Mouse (Mus musculus) right cerebral cortex, postnatal 14 days (tissue): ENCODE data around the gene Eef2k.
"Not testable (repeated sequence)": the region's sequence is repeated elsewhere in the genome, so short reads cannot be mapped to it uniquely, and the experiment has no call there.

Source experiments
- DNase-seq: peaks from one replicate; pipeline ENCODE4 v3.0.0; 2022

The Eef2k gene

DNA sequence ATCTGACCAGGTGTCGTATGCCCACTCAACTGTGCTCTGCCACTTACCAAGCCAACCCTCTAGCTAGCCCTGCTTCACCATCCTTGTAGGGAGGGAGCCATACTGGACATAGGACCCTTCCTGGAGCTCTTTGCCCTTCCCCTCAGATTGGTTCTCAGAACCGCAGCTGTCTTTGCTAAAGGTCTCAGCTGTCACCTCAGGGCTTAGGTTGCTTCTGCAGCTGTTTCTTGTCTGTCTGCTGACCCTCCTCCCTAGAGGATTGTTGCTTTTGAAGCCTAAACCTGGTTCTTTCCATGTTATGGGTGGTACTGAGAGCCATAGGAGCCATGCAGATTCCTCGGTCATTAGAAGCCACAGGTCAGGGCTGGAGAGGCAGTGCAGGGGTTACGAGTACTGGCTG, 40.0 kb downstream of the Eef2k start:
- no peak for DNase-seq

DNA sequence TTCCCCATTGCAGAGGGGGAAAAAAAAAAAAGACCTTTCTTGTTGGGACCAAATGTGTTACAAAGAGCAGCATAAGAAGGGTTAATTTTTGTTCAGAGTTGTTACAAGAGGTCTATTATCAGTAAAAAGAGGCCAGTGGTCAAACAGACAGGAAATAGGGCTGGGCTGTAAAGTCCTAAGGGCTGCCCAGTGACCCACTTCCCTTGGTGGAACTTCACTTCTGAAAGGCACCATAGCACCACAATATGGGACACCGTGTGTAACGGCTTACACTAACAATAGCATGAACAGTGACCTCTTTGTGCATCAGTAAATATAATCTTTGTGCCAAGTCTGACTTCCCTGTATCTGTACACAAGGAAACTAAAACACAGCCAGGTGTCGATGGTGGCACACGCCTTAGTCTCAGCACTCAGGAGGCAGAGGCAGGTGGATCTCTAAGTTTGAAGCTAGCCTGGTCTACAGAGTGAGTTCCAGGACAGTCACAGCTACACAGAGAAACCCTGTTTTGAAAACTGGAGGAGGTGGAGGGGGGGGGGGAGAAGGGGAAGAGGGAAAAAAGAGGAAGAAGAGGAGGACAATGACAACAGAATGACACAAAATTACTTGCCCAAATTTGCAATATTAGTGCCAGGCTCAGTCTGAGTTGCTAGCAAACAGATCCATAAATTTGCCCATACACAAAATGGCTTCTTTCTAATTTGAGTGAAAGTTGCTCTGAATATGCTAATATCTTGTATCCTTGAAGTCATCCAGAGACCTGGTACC, 41.1 kb downstream of the Eef2k start:
- DNase-seq: no peak

DNA sequence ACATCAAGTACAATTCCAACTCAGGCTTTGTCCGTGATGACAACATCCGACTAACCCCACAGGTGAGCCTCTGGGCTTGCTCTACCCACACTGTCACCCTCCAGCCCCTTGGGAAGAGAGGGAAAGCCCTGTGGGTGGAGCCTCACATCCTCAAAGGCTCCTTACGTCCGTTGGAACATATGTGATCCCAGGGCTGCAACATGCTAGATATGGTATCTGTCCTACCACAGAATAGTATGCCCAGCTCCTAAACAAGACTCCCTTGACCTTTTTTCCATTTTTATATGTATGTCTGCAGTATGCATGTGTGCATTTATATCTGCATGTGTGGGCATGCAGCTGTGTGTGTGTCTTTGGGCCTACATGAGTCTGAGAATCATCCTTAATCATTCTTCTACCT, 42.1 kb downstream of the Eef2k start:
- DNase-seq: no peak

DNA sequence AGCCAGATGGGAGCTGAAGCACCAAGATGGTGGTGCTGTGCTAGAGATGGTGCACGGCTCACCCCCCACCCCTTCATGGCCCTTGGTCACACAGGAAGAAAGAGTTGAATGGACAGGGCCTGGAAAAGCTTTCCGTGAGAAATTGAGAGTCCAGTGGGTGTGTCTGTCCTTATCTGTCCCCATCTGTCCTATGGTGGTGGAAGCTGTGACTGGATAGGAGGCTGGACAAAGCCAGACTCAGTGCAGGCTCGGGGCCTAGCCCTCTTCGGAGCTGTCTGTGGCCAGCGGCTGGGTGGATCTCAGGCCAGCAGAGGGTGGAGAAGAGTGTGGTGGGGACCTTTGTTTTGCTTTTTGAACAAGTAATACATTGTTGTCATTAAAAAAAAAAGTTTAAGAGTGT, 50.5 kb downstream of the Eef2k start:
- no peak for DNase-seq

DNA sequence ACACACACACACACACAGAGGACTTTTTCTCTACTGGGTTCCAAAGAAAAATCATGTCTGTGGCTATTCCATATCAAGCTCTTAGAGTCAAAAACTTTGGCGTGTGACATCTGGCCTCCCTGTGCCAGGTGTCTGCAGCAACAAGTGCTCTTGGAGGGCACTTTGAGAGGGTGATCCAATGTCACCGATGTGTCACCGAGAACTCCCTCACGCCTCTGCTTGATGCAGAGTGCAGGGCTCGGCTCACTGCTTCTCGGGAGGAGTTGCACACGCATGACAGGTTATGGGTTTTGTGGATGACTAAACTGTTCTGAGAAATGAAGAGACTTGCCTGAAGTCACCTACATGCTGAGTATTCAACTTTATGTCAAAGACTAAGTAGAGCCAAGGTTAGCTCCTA, 54.4 kb downstream of the Eef2k start:
- DNase-seq: no peak

DNA sequence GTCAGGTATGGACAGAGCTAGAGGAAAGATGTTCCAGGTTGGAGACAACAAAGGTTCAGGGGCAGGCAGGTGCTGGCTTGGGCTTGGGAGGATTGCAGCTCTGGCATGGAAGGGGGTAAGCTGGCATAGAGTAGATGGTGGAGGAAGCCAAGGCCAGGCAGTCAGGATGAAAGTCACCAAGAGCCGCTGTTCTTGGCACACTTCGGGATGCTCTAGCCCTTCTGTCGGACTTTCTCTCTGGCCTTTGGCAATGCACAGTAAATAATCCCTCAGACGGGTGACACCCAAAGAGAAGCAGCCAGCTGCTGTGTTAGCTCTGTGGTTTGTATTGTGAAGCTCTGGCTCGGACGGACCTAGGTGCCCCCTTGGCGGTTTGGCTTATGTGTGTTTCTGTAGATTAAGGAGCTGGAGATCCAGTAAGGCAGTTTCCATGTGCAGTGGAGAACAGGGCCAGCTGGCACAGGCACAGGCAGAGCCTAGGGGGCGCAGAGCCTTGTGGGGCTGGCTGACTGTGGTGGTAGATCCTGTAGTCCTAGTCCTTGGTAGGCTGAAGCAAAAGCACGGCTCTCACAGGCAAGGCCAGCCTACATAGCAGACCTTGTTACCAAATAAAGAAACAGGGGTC, 55.2 kb downstream of the Eef2k start:
- no peak for DNase-seq

DNA sequence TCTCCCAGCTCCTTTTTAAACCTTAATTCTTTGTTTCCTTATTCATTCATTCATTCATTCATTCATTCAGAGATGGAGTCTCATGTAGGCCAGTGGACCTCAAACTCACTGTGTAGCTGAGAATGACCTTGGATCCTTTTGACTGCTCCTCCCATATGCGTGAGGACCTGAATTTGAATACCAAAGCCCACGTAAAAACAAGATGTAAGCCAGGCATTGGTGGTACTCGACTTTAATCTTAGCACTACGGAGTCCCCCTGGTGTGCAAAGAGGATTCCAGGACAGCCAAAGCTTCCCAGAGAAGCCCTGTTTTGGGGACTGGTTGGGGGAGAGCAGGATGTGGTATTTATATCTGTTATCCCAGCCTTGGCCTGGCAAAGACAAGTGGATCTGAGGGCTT, 57.6 kb downstream of the Eef2k start:
- DNase-seq: no peak

DNA sequence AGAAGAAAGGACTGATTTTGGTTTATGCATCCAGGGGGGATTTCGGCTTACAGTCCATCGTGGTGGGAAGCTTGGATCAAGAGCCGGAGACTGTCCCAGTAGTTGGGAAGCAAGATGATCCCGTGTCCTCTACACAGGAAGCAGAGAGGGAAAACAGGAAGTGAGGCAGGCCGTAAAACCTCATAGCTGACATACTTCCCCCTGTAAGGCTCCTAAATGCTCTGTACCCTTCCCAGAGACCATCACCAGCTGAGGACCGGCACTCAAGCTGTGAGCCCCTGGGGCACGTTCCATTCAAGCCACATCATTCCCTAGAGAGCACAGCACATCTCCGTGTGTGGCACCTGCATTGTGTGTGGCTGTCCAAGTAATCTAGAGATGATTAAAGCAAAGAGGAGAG, 59.1 kb downstream of the Eef2k start:
- no peak for DNase-seq

DNA sequence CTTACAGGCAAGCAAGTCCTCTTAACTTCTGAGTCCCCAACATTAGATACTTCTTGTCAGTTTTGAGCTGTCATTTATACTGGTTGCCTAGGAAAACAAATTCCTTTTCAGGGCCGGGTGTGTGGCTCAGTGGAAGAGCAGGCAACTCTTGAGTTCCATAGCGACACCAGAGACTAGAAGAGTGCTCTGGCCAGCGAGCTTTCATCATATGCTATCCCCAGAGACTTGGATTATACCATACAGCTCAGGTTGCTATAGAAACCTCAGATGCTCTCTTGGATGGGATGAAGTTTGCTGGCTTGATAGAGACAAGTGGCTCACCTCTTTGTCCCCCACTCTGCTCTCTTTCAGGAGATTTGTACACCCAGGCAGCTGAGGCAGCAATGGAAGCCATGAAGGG, 60.3 kb downstream of the Eef2k start:
- DNase-seq: no peak

DNA sequence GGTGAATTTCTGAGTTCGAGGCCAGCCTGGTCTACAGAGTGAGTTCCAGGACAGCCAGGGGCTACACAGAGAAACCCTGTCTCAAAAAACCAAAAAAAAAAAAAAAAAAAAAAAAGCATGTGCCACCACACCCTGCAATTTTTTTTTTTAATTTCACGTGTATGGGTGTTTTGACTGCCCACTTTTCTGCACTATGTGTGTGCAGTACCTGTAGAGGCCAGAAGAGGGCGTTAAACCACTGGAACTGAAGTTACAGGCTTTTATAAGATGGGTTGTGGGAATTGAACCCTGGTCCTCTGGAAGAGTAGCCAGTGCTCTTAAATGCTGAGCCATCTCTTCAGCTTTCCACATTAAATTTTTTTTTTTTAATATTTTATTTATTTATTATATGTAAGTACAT, 67.5 kb downstream of the Eef2k start:
- DNase-seq: not testable (repeated sequence)

DNA sequence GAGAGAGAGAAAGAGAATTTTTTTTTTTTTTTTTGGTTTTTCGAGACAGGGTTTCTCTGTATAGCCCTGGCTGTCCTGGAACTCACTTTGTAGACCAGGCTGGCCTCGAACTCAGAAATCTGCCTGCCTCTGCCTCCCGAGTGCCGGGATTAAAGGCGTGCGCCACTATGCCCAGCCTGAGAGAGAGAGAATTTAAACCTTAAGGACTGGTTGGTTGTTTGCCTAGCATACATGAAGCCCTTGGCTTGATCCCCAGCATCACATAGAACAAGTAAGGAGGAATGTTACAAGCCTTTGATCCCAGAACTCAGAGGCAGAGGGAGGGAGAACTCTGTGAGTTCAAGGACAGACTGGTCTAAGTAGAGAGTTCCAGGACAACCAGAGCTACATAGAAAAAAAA, 68.6 kb downstream of the Eef2k start:
- DNase-seq: not testable (repeated sequence)

DNA sequence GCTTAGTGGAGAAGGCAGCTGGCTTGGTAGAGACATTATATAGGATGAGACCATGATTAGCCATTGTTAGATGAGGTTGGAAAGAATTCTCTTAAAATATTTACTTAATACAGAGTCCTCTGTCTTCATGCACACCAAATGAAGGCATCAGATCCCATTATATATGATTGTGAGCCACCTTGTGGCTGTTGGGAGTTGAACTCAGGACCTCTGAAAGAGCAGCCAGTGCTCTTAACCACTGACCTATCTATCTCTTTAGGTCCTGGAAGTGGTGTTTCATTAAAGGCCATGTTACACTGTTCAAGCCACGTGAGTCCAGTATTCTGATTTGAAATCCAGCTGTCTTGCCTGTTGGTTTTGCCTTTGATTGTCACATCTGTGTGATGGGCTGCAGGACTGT, 70.7 kb downstream of the Eef2k start:
- DNase-seq: no peak

DNA sequence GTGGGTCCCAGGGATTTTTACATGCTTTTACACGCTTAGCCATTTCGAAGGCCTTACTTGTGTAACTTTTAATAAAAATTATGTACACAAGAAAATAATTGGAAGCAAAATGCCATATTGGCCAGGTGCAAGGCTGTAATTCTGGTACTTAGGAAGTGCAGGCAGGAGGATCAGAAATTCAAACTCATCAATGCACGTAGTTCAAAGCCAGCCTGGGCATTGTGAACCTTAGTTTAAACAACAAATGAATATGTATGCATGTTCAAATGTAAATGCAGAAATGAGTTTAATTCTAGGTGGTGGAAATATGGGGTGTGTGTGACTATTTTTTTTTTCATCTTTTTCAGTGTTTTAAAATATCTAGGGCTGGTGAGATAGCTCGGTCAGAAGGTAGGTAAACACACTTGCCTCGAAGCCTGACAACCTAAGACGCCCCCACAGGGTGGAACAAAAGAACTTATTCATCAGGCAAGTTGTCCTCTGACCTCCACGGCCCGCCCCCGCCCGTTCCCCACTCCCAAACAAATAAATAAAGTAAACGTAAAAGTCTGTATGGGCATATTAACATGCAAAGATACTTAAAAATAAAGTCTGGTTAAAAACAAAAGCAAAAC, 73.7 kb downstream of the Eef2k start:
- no peak for DNase-seq

DNA sequence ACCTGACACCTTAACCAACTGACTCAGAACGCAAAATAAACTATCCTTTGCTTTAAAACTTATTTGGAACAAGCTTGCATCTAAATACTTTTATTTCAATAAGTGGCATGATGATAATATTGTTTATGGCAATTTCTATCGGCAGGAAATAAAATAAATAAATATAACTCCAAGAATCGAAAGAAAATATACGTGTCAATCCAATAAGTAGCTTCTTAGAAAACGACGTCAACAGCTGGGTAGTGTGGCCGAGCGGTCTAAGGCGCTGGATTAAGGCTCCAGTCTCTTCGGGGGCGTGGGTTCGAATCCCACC, 74.6 kb downstream of the Eef2k start:
- DNase-seq: no peak

DNA sequence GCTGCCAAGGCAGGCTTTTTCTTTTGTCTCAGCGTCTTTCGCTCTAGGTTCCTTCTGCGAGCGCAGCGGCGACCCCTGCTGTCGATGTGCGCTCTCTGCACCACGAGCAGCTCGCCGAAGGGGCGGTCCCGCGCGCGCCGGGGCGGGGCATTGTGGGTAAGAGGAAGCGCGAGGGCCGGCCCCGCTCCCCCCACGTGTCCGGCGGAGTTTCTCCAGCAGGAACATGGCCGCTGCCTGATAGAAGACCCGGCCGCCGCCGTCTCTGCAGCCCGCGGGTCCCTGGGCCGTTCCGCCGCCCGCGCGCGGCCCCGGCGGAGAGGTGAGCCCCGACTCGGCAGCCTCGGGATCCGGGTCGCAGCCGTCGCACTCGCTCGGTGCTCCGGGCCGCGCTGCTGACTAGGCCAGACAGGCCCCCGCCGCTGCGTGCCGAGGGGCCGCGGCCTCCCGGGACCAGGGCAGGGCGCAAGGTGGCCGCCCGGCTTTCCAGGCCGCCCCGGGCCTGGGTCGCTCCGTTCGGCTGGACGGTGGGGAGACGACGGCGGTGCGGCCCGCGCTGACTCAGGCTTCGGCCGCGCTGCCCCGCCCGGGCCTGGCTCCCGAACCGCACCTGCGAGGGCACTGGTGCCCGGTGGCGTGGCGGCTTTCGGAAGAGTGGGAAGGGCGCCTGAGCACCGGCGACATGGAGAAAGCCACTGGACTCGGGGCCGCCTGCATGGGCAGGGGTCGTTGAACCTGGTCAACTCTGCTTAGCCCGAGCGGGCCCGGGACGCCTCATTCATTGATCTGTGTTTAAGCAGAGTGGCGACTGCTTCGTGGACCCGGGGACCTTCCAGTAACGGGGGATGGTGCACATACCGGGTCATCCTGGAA, 75.2 kb downstream of the Eef2k start, which contains the start of gene Polr3e:
Gene Polr3e (plus strand): TSS at position 153 of the 870 bp plus-strand sequence.
- DNase-seq: peak; percentile 99

DNA sequence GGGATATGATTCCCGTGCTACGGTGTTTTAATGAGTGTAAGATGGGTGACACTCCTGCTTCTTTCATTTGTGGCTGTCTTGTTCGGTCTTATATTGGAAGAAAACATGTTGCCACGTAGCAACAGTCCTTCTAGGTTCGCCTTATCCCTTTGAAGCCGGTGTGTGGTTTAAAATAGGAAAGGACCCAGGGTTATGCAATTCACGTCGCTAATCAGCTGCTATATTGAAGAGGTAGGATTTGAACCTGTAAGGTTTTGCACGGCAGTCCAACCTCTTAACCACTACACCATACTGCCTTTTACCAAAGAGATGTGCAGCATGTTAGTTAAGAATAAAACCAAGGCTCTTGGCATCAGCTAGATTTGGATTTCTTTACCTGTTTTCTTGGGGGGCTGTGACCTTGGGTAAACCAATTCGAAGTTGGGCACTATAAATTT, 75.9 kb downstream of the Eef2k start:
- no peak for DNase-seq

DNA sequence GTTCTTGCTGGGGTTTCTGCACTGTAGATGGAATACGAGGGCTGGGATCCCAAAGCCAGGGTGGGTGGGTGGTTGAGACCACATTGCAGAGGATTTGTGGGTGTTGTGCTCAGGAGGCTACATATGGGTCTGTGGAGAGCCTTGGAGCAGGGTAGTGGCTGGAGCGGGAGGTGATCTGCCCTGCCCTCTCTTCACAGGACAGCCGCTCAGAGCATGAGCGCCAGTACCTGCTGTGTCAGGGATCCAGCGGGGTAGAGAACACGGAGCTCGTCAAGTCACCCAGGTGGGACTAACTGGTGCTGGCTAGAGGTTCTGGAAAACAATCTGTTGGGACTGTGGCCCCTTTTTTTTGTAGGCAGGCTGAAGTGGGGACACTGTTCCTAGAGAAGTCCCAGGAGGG, 90.5 kb downstream of the Eef2k start:
- no peak for DNase-seq

DNA sequence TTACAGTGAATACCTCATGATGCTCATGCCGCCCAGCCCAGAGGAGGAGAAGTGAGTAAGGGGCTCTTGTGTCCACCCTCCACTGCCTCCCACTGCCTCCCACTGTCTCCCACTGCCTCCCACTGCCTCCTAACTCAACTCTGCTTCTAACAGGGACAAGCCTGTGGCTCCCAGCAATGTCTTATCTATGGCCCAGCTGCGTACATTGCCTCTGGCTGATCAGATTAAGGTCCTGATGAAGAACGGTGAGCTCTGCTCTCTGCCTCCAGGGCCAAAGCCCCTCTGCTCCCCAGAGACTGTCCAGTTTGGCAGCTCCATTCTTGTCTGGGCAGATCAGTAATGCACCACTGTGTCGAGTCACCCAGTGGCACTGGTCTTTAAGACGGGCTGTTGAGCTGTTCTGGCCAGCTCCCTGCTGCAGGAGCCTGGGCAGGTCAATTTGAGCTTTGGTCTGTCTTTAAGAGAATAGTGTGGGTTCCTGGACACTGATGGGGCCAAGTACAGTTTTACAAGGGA, 91.1 kb downstream of the Eef2k start:
- DNase-seq: no peak

DNA sequence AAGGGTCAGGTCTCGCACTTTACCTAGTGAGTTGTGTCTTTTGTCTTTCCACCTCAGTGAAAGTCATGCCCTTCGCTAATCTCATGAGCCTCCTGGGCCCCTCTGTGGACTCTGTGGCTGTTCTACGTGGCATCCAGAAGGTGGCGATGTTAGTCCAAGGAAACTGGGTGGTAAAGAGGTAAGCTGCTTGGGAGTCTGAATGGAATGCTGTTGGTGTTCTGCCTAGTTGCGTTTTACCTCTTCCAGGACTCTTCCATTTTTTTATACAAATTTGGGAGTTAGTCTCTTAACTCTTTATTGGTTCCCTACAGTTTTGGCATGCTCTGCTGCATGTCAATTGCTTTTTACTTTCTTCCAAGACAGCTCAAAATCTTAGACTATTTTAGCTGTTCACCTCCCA, 92.1 kb downstream of the Eef2k start:
- DNase-seq: peak; percentile 21

DNA sequence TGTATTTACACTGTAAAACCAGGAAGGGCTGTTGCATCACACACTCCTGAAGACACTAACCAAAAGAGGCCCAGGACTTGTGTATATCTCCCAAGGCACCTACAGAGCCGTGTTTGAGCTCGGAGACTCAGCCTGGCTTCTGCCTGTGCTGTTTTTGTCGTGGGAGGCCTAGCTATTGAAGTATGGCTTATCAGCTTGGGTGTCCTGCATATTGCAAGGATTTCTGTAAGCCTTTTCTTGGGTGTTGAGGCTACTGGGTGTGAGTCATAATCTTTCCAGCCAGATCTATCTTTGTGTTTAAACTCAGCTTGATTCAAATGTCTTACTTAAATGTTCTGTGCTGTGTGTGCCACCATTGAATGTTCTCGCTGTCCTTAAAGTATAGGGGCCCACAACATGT, 93.9 kb downstream of the Eef2k start:
- no peak for DNase-seq

DNA sequence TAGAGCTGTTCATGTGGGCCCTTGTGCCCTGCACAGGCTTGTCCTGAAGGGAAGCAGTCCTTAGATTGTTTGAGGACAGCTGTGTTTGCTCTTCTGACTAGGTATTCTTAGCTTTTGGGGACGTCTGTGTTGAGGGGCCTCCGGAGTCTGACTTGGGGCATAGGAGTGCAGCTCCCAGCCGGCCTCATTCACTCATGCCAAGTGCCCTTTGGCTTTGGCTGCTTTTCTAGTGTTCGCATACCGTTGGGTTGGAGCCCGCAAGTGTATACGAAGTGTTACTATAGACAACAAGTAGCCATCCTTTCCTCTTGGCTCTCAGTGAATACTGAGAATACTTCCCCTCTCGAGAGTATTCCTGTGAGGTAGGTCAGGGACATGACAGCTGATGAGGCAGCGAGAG, 95.6 kb downstream of the Eef2k start:
- no peak for DNase-seq

DNA sequence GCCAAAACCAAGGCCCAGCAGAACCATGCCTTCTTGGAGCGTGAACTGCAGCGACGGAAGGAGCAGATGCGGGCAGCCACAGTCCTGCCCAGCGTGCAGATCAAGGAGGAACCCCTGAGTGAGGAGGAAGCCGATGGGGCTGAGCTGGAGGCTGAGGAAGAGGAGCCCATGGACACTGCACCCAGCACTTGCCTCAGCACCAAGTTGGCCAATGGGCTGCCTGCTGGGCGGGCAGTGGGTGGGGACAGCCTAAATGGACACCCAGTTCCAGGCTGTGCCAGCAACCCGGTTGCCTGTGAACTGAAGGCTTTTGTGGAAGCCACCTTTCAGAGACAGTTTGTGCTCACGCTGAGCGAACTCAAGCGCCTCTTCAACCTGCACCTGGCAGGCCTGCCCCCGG, 97.7 kb downstream of the Eef2k start:
- no peak for DNase-seq

DNA sequence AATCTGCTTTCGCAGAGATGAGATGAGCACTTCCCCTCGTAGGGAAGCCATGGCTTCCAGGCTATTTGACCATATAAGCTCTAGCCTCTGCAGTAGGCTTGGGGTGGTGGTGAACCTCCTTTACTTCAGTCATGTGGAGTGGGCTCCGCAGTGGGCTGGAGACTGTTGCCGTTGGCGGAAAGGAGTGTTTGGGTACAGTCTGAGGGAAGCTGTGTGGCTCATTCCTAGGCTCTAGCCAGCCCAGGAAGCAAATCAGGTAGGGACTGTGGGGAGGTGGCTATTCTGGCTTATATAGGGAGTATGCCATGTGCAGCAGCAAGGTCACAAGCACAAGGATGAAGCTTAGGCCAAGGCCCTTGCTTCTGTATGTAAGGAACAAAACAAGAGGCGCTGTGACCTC, 98.6 kb downstream of the Eef2k start:
- no peak for DNase-seq
